Mouse (Mus musculus) left cerebral cortex, postnatal 14 days (tissue): ENCODE data around the gene Lrrc49. TPM values are rescaled to one million over a fixed set of nuclear protein-coding genes. Genes with fewer than 3 reads are reported as not detected.

Source experiments
- DNase-seq, 2 experiments: peaks; one replicate each; pipeline ENCODE4 v3.0.0; 2021 to 2022; ENCODE audit warnings: low spot score in 2 of 2, mixed read lengths in 1 of 2
- intact Hi-C: fragments of 180-260 bp; cut with DNase I; formaldehyde crosslinking; loops from one replicate; pipeline ENCODE4 v1.15.1; 2025
- total RNA-seq, 2 experiments: library from RNA; stranded (reverse); gene quantifications; 2 replicates each; pipeline ENCODE4 v1.2.3; 2021

Lrrc49 gene
- total RNA-seq, 2 experiments from 2014 or later, result 71.7 to 75.8 TPM

- intact Hi-C loops, result no loop called here
- no peak for DNase-seq
Measured at GRCm38 (mm10) chr9:60612260-60612659, 75.7 kb downstream of the Lrrc49 start.

GRCm38 (mm10) chr9:60610194-60610593 lies 77.8 kb downstream of the Lrrc49 start:
- intact Hi-C loops, result no loop called here

DNA sequence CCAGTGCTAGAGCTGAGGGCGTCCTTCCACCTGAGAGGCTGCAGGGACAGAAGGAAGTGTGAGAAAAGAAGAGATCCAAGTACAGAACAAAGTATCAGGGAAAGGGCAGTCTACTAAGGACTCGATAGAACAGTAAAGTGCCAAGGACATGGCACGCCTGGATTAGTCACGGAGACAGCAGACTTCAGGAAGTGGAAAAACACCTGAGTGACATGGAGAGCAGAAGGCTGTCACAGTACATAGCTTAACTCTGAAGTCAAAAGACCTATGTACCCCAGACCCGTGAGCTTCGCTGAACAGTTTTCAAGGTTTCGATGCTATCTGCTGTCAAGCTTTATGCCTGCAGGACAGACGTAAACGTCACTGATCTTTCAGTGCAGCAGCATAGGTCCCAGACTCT lies 79.1 kb downstream of the Lrrc49 start:
- intact Hi-C loops, result no loop called here

More at GRCm38 (mm10) chr9:60610194-60610593, 77.8 kb downstream of the Lrrc49 start:
- DNase-seq, result no peak

GRCm38 (mm10) chr9:60608086-60608485 lies 79.9 kb downstream of the Lrrc49 start:
- intact Hi-C loops, result no loop called here
- no peak for DNase-seq

More for the DNA sequence above, 79.1 kb downstream of the Lrrc49 start:
- DNase-seq, result no peak

GRCm38 (mm10) chr9:60604971-60605370 lies 83.0 kb downstream of the Lrrc49 start:
- intact Hi-C loops, result no loop called here
- DNase-seq, result no peak

GRCm38 (mm10) chr9:60601936-60602335 lies 86.0 kb downstream of the Lrrc49 start:
- DNase-seq, result no peak
- intact Hi-C loops, result no loop called here

DNA sequence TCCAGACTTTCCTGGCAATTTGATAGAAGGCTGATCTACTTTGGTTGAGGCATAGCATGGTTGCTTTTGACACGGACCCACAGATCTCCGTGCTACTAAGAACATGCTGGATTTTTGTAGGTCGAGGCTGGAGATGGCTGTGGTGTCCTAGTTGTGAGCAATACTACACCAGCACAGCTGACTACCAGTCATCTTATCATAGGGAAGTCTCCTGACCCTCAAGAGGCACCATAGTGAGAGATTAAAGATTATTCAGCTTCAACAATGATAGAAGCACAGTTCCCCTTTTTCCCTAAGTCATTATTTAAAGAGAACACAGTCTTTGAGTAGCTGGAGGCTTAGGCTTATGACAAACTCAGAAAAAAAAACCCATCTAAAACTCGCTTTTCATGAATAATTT lies 87.7 kb downstream of the Lrrc49 start:
- intact Hi-C loops, result no loop called here

GRCm38 (mm10) chr9:60599489-60599888 lies 88.5 kb downstream of the Lrrc49 start:
- intact Hi-C loops, result loop anchor here (2.0 to 10.0 kb wide), 2 partner anchors 145 to 355 kb away; no protein-coding TSS in a partner anchor
- DNase-seq, result peak; percentile 51 to 70

More for the DNA sequence above, 87.7 kb downstream of the Lrrc49 start:
- DNase-seq, result no peak

GRCm38 (mm10) chr9:60595406-60595805 lies 92.6 kb downstream of the Lrrc49 start:
- DNase-seq, result no peak
- intact Hi-C loops, result loop anchor here (10.0 kb wide), 1 partner anchor 149 kb away; no protein-coding TSS in a partner anchor

- intact Hi-C loops, result loop anchor here (10.0 kb wide), 1 partner anchor 152 kb away; no protein-coding TSS in a partner anchor
- DNase-seq, result peak; percentile 16 to 35
Measured at GRCm38 (mm10) chr9:60592974-60593373, 95.0 kb downstream of the Lrrc49 start.

- intact Hi-C loops, result loop anchor here (10.0 kb wide), 1 partner anchor 152 kb away; no protein-coding TSS in a partner anchor
- DNase-seq, result peak in 1 of 2 experiments; percentile 56
Measured at GRCm38 (mm10) chr9:60592363-60592762, 95.6 kb downstream of the Lrrc49 start.

DNA sequence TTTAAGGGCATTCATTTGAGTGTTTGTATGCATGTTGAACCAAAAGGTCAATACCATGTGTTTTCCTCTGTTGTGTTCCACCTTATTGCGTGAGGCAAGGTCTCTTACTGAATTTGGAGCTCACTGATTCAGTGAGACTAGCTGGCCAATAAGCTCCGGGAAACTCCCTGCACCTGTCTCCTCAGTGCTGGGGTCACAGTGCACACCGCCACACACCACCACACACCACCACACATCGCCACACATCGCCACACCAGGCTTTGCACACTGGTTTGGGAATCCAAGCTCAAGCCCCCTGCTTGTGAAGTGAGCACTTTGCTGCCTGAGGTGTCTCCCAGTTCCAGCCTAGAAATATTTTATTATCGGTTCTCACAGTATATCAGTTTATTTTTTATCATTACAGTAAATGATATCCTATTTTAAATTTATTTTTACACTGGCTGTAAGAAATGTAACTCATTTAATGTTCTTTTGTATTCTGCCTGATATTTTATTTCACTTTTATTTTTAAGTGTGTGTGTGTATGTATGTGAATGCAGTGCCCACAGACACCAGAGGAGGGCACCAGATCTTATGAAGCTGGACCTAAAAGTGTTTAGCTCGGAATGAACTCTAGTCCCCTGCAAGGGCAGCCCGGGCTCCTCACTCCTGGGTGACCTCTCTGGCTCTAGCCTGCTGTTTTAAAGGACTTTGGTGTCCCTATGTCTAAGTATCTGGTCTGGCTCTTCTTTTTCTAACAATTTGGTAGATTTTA lies 96.9 kb downstream of the Lrrc49 start:
- intact Hi-C loops, result loop anchor here (10.0 kb wide), 1 partner anchor 154 kb away; no protein-coding TSS in a partner anchor
- no peak for DNase-seq

GRCm38 (mm10) chr9:60588914-60589313 lies 99.0 kb downstream of the Lrrc49 start:
- intact Hi-C loops, result no loop called here
- no peak for DNase-seq

GRCm38 (mm10) chr9:60586920-60587319 lies 101.0 kb downstream of the Lrrc49 start:
- no peak for DNase-seq
- intact Hi-C loops, result no loop called here

GRCm38 (mm10) chr9:60585206-60585605 lies 102.8 kb downstream of the Lrrc49 start:
- intact Hi-C loops, result no loop called here
- DNase-seq, result no peak

DNA sequence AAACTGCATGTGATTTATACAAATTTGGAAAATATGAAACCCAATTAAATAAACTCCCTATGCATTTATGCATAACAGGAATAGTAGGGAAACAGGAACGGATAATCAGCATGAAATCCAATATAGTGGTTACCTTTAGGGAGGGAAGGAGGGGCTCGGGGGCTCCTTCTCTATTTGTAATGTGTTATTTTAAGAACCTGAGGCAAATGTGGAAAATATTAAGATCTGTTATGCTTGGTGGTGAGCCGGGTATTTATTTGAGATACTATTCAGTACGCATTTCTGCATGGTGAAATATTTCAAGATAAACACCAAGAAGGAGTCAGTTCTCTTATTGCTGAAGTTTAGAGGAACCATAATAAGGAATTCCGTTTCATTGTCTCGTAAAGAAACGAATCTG lies 105.4 kb downstream of the Lrrc49 start:
- no peak for DNase-seq
- intact Hi-C loops, result no loop called here

DNA sequence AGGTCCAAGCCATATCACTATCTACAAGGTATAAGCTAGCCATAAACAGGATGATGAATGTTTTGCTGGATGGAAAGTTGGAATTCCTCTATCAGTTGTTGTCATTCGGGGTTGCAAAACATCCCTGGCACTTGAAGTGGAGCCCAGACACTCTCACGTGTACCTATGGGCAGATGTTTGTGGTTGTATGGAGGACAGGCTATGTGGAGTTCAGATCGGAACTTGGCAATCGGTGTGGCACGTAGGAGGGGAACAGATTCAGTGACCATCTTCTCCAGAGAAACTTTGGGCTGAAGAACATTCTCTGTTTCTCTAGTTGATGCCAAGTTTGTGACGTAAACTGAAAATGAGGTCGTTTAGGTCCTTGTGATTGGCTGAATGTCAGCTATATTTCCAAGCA lies 114.9 kb downstream of the Lrrc49 start:
- intact Hi-C loops, result no loop called here
- DNase-seq, result no peak

DNA sequence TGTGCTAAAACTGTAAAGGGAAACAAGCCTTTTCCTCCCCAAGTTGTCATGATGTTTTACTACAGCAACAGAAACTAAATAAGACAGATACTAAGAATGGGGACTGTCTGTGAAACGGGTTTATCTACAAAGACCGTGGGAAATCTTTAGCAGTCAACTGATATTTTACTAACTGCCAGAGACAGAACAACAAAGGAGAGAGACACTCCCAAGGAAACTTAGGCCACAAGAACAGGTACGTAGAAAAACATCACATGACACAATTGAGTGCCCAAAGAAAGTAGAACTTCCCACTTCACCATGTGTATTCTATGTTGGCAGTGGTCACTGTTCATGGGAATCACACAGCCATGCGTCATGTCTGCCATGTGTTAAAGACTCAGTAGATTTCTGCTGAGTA lies 116.2 kb downstream of the Lrrc49 start:
- intact Hi-C loops, result no loop called here
- DNase-seq, result no peak

- intact Hi-C loops, result no loop called here
- no peak for DNase-seq
Measured at GRCm38 (mm10) chr9:60571041-60571440, 116.9 kb downstream of the Lrrc49 start.

GRCm38 (mm10) chr9:60569366-60569765 lies 118.6 kb downstream of the Lrrc49 start:
- intact Hi-C loops, result no loop called here

DNA sequence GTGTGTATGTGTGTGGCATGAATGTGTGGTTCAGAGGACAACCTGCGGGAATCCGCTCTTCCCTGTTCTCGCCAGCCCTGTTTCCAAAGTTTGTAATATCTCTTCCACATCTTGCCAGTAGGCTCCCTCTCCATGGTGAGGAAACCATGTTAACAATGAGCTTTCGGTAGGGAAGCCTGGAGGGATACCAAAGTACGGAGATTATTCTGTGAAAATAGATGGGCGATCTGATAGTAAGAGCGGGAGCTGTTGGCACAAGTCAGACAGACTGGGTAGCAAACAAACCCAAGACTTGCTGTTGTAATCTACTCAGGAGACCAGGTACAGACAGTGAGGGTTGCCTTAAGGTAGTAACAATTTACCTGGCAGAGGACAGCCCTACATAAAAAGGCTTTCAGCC lies 124.1 kb downstream of the Lrrc49 start:
- no peak for DNase-seq
- intact Hi-C loops, result no loop called here

More at GRCm38 (mm10) chr9:60569366-60569765, 118.6 kb downstream of the Lrrc49 start:
- DNase-seq, result no peak
